ENCODE assay signal across 9 mouse cellular contexts in genomic region chr19:37886355-37887120, GRCm38 (mm10).
DNase-seq lines count a peak whose midpoint lies in the region; ATAC-seq and TF ChIP-seq lines count a peak whose summit lies in the region.
"Had no signal": no experiment of that assay in that cellular context is flagged by ENCODE, and none has a peak within 500 bp of the region (broad histone marks: within the 10 kb centered on the region; RNA-seq: fewer than 3 reads in every experiment).

No protein-coding gene starts in this region.

- peak overlapping the region; percentile 47 for H3K4me2 ChIP-seq in embryonic facial prominence, embryonic 12.5 days (replicated peaks)
- H3K4me2 ChIP-seq in heart, embryonic 15.5 days: peak overlapping the region; percentile 52
- peak overlapping the region; percentile 38 for H3K4me2 ChIP-seq in liver, embryonic 16.5 days (ENCODE audit: low read depth, low read length)

- peak; percentile 91 for DNase-seq in ES-CJ7 (ENCODE audit: low read depth, low spot score)
- DNase-seq in adrenal gland, postnatal 25 days: peak; percentile 24
- DNase-seq in kidney, postnatal 25 days: peak; percentile 56 to 79

- H3K9ac ChIP-seq in embryonic facial prominence, embryonic 12.5 days: 0 out of 2 replicates have a peak overlapping the region, but pooled peaks have one; percentile 27
- no peak overlapping the region for H3K9ac ChIP-seq in heart, embryonic 15.5 days
- H3K9ac ChIP-seq in liver, embryonic 16.5 days (ENCODE audit: low read depth, low read length): no peak overlapping the region

- 16% methylated on average over 15 of the region's 15 CpGs for WGBS in embryonic facial prominence, embryonic 12.5 days
- WGBS in heart, embryonic 15.5 days: 11% methylated on average over 15 of the region's 15 CpGs
- WGBS in liver, embryonic 16.5 days (ENCODE audit: insufficient replicate concordance): 11% methylated on average over 15 of the region's 15 CpGs
- WGBS in olfactory bulb, adult 2 months: 9% methylated on average over 15 of the region's 15 CpGs

- TF ChIP-seq CTCF in olfactory bulb, adult 2 months (IDR thresholded peaks at IDR 0.05; ENCODE audit: insufficient read depth, low read depth, low read length): no peak

- H3K4me1 ChIP-seq in embryonic facial prominence, embryonic 12.5 days: no peaks in the 10 kb centered on the region
- H3K4me1 ChIP-seq in heart, embryonic 15.5 days (replicated peaks): 0 out of 2 replicates have a peak, but pooled peaks cover 2% of the 10 kb centered on the region
- no peaks in the 10 kb centered on the region; the same call in 1 of the 2 replicates for H3K4me1 ChIP-seq in liver, embryonic 16.5 days (ENCODE audit: control insufficient read depth, low read depth, low read length)
- H3K4me1 ChIP-seq in olfactory bulb, adult 2 months (ENCODE audit: control insufficient read depth, insufficient read depth, low read length): no peaks in the 10 kb centered on the region; the same call in 1 of the 2 replicates

- H3K36me3 ChIP-seq in embryonic facial prominence, embryonic 12.5 days: no peaks in the 10 kb centered on the region
- no peaks in the 10 kb centered on the region for H3K36me3 ChIP-seq in heart, embryonic 15.5 days
- no peaks in the 10 kb centered on the region for H3K36me3 ChIP-seq in liver, embryonic 16.5 days (ENCODE audit: control insufficient read depth, insufficient read depth)

- no peak overlapping the region for H3K27ac ChIP-seq in embryonic facial prominence, embryonic 12.5 days
- H3K27ac ChIP-seq in heart, embryonic 15.5 days: no peak overlapping the region
- H3K27ac ChIP-seq in liver, embryonic 16.5 days (ENCODE audit: low read length): no peak overlapping the region
- H3K27ac ChIP-seq in olfactory bulb, adult 2 months (ENCODE audit: insufficient read depth, low read depth, low read length): no peak overlapping the region
- H3K27ac ChIP-seq: macrophage had no signal

- peak overlapping the region; percentile 25 for H3K4me3 ChIP-seq in embryonic facial prominence, embryonic 12.5 days
- peak overlapping the region; percentile 16 for H3K4me3 ChIP-seq in heart, embryonic 15.5 days
- peak overlapping the region; percentile 15; the same call in 1 of the 2 replicates for H3K4me3 ChIP-seq in liver, embryonic 16.5 days (ENCODE audit: low read depth, low read length)
- H3K4me3 ChIP-seq in olfactory bulb, adult 2 months (ENCODE audit: insufficient read depth, low read depth, low read length): peak overlapping the region; percentile 16; the same call in 1 of the 2 replicates

- no peaks in the 10 kb centered on the region for H3K27me3 ChIP-seq in embryonic facial prominence, embryonic 12.5 days
- peaks cover 13% of the 10 kb centered on the region for H3K27me3 ChIP-seq in heart, embryonic 15.5 days
- peaks cover 7% of the 10 kb centered on the region; the same call in 1 of the 2 replicates for H3K27me3 ChIP-seq in liver, embryonic 16.5 days (ENCODE audit: control insufficient read depth, insufficient read depth, low read depth, low read length)

- no peak for TF ChIP-seq POLR2A in olfactory bulb, adult 2 months (IDR thresholded peaks at IDR 0.05; ENCODE audit: insufficient read depth, low read depth, low read length)

- ATAC-seq in embryonic facial prominence, embryonic 12.5 days (ENCODE audit: insufficient number of reproducible peaks, insufficient read depth, low FRiP score, low TSS enrichment): no peak
- no peak for ATAC-seq in heart, embryonic 15.5 days (replicated peaks; ENCODE audit: insufficient number of reproducible peaks, insufficient read depth, low FRiP score, low read depth)
- ATAC-seq in liver, embryonic 16.5 days (ENCODE audit: low read depth): no peak
- ATAC-seq in inflammation-experienced regulatory T-cells, adult 6 months: no peak

- no peaks in the 10 kb centered on the region for H3K9me3 ChIP-seq in embryonic facial prominence, embryonic 12.5 days
- H3K9me3 ChIP-seq in heart, embryonic 15.5 days (replicated peaks): no peaks in the 10 kb centered on the region
- no peaks in the 10 kb centered on the region for H3K9me3 ChIP-seq in liver, embryonic 16.5 days (replicated peaks; ENCODE audit: control insufficient read depth, low read length)

Comparison
In these comparisons a context has a peak if more than half of its experiments do, and no peak if none do; other contexts are left out.
1. DNase-seq: peak in every context shown above with its lines; median percentile 91 in ES-CJ7; 68 in kidney, postnatal 25 days; 24 in adrenal gland, postnatal 25 days.